Mouse (Mus musculus) ES-E14 (cell line): ENCODE measurements around the gene Fgd5.

Source experiments
- HCFC1 ChIP-seq: IDR thresholded peaks from 2 replicates; pipeline ENCODE4 v1.6.1; 2012; ENCODE audit warnings: low read length, inconsistent platforms, borderline replicate concordance; ENCODE audit not compliant: insufficient read depth
- MAFK ChIP-seq: IDR thresholded peaks from 2 replicates; pipeline ENCODE4 v1.6.1; 2014; ENCODE audit warnings: mild to moderate bottlenecking, low read depth, low read length, inconsistent platforms; ENCODE audit not compliant: insufficient read depth
- ZC3H11A ChIP-seq: IDR thresholded peaks from 2 replicates; pipeline ENCODE4 v1.6.1; 2012; ENCODE audit warnings: low read depth, mild to moderate bottlenecking, inconsistent platforms, low read length, borderline replicate concordance
- ZNF384 ChIP-seq: IDR thresholded peaks from 2 replicates; pipeline ENCODE4 v1.6.1; 2012; ENCODE audit warnings: low read depth, low read length, inconsistent platforms

- TF ChIP-seq HCFC1 (no peak), ZC3H11A (no peak), MAFK (no peak), ZNF384 (no peak)
Measured at GRCm38 (mm10) chr6:92015848-92016247, 37.2 kb downstream of the Fgd5 start.
